Mouse (Mus musculus): ENCODE measurements around the gene Pde3b.
"Not testable (repeated sequence)": the region's sequence is repeated elsewhere in the genome, so short reads cannot be mapped to it uniquely, and the experiment has no call there.

Pde3b gene

GRCm38 (mm10) chr7:114479779-114480178, 64.7 kb downstream of the Pde3b start:
- no peak for DNase-seq (ENCODE audit: low spot score in 2 of 2)

GRCm38 (mm10) chr7:114480196-114480989, 65.3 kb downstream of the Pde3b start:
- no peak for DNase-seq (ENCODE audit: low spot score in 2 of 2)

DNA sequence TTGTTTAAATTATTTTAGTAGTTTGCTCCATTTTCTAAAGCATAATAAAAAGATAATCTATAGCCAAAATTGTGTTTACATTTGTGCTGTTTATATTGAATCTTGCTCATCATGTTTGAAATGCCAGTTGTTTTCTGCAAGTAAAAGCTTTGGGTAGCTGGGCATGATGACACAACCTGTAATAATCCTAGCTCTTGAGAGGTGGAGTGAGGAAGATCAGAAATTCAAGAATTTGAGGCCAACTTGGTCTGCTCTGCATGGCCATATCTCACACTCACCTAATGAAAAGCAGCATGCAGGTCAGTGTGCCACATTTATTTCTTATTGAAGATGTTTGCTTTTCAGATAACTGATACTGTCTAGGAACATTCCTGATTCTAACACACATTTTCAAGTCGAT, 65.9 kb downstream of the Pde3b start:
- no peak for DNase-seq (ENCODE audit: low spot score in 2 of 2)

DNA sequence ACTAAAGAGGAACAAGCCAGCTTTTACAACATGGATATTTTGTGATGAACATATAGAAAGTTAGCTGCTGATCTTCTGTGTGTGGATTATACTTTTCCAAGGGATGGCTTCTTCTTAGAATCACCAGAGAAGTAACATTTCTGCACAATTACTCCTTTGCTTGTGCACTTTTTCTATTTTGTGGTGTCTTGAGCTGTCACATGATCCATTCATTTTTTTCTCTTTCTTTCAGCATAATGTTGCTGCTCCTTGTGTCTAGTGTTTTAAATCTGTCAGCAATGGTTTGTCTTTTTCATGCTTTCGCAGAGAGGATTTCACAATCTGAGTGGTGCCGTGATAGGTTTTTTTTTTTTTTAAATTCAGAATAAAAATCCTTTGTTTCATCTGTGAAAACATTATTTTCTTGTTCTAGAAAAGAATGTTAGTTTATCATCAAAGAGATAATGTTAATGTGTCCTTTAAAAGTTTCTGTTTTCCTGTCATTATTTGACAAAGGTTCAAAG, 66.4 kb downstream of the Pde3b start:
- no peak for DNase-seq (ENCODE audit: low spot score in 2 of 2)

DNA sequence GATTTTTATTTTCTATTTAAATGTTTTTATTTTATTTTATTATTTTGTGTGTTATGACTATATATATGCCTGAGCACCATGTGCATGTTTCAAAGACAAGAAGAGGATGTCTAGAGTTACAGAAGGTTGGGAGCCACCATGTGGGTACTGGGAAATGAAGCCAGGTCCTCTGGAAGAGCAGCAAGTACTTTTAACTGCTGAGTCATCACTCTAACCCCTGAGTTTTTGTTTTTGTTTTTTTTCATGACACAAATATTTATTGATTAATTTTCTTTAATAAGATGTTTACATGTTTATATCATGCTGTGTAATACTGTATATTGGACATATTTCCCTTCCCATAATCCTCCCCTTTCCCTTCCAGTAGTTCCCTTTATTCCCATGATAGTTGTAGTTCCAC, 77.5 kb downstream of the Pde3b start:
- DNase-seq (ENCODE audit: low spot score in 2 of 2), result no peak

DNA sequence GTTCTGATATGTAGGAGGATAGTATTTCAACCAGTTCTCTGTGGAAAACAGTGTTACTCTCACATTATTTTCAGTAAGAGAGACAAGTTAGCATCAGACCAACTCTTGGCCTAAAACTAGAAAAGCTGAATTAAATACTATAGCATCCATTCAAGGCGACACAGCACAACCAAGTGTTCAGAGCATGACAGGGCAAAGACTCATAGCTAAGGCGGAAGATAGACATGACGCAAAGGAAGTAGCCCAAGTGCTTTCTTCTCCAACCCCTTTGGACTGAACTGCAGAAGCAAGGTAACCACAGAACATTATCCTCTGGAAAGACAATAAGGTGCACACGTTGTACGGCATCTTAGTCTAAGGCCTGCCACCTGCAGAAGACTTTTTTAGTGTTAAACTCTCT, 79.0 kb downstream of the Pde3b start:
- DNase-seq (ENCODE audit: low spot score in 2 of 2), result no peak

GRCm38 (mm10) chr7:114499293-114499692, 84.2 kb downstream of the Pde3b start:
- no peak for DNase-seq (ENCODE audit: low spot score in 2 of 2)

DNA sequence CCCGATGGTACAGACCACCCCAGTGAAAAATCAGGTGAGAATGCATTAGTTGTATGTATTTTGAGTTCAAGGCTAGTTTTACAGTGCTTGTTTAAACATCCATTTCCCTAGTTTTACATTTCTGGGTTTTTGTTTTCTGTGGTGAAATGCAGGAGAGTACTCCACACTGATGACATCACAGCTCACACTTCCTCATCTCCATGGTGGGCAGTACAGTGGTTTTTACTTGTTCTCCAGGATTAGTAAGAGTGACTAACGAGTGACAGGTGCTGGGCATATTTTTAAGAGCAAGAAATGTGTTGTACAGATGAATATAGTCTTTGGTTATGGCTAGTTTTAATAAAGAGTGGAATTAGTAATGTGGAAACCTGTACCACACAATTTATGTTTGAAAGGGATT, 93.8 kb downstream of the Pde3b start:
- DNase-seq (ENCODE audit: low spot score in 2 of 2), result no peak

DNA sequence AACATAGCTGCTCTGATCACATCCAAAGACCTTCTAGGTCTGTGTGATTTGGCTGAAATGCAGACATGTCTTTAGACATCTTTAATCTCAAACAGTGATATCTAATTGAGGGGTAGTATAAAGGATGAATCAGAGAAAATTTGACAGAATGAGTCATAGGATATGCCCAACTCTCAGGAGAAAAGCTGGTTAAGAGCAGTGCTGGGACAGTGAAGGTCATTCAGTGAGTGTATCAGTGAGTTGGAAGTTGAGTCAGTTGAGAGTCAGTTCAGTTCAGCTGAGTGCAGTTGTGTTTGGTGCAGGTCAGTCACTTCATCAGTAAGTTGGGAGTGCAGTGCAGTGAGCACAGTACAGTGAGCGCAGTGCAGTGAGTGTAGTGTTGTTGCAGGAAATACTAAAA, 105.0 kb downstream of the Pde3b start:
- DNase-seq (ENCODE audit: low spot score in 2 of 2), result no peak

GRCm38 (mm10) chr7:114526245-114526644, 111.2 kb downstream of the Pde3b start:
- DNase-seq (ENCODE audit: low spot score in 2 of 2), result no peak

- no peak for DNase-seq (ENCODE audit: low spot score in 2 of 2)
Measured at GRCm38 (mm10) chr7:114536179-114536578, 121.1 kb downstream of the Pde3b start.

GRCm38 (mm10) chr7:114562531-114563241, 147.6 kb downstream of the Pde3b start, which contains the start of gene Cyp2r1:
Gene Cyp2r1, minus strand, starts transcription at chr7:114562972.
- DNase-seq (ENCODE audit: low spot score in 2 of 2), result peak; percentile 76 to 81

DNA sequence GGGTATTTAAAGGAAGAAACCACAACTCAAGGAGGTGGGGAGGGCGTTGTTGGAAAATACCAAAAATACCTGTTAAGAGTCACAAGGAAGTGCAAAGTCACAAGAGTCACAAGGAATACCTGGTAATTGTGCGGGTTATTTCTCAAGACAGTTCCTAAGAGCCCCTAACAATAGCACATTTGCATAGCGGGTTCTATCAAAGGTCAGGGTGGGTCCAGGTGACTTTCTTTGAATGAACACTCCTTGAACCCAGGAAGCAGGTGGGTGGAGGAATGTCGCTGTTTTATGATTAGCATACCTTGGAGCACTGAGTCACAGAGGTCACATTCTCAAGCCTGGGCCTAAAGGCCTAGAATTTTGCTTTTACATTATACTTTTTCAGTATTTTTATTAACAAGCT, 158.8 kb downstream of the Pde3b start:
- not testable (repeated sequence) for DNase-seq (ENCODE audit: low spot score in 2 of 2)

GRCm38 (mm10) chr7:114576931-114577330, 161.8 kb downstream of the Pde3b start:
- no peak for DNase-seq (ENCODE audit: low spot score in 2 of 2)

DNA sequence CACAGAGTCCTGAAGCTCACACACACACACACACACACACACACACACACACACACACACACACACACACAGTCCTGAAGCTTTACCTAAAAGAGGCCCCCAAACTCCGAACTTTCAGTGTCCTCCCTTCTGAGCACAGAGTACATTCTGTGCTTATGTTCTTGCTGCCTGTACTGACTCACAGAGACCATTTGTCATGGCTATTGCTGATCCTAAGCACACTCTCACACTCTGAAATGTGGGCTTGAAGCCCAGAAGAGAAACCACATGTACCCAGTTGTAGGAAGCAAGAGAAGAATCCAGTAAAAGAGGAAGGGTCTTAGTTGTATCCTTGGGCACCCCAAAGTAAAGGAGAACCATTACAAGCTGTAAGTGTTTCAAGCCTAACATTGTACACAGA, 162.6 kb downstream of the Pde3b start:
- DNase-seq (ENCODE audit: low spot score in 2 of 2), result no peak

- peak in 1 of 2 experiments; percentile 35 for DNase-seq (ENCODE audit: low spot score in 2 of 2)
Measured at GRCm38 (mm10) chr7:114580426-114580825, 165.3 kb downstream of the Pde3b start.

DNA sequence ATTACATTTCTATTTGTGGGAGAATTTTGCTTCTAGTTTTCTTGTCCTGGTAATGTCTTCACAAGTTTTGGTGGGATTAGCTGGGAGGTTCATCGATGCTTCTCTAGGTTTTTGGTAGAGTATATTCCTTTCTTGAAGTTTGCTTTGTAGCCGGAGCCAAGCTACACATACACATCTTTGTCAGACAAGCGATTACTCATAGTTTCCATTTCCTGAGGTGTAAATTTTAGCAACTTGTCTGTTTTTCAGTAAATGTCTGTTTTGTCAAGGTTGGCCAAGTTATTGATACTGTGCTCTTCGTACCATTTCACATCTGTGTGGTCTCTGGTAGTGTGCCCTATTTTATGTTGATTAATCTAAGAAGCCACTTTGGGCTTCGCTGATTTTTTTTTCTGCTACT, 166.1 kb downstream of the Pde3b start:
- no peak for DNase-seq (ENCODE audit: low spot score in 2 of 2)

GRCm38 (mm10) chr7:114582441-114582840, 167.4 kb downstream of the Pde3b start:
- DNase-seq (ENCODE audit: low spot score in 2 of 2), result no peak

Data from frontal cortex, postnatal 10 days (tissue).